Mouse (Mus musculus) neural tube, embryonic 13.5 days (tissue): Measurements from ENCODE around the gene Dmac2. TPM values are rescaled to one million over a fixed set of nuclear protein-coding genes. Genes with fewer than 3 reads are reported as not detected.

Source experiments
- ATAC-seq: fragments of 200-750 bp; cut with Nextera tagmentation; 2 replicates; pipeline ENCODE4 v1.8.0; 2017; ENCODE audit warnings: low read depth, mild to moderate bottlenecking, moderate TSS enrichment, moderate library complexity
- H3K27ac ChIP-seq: fragments of 300-500 bp; sonication (generic); replicated peaks from 2 replicates; pipeline ENCODE4 v1.5.1; 2015; ENCODE audit warnings: moderate library complexity, mild to moderate bottlenecking, inconsistent platforms
- H3K27me3 ChIP-seq: fragments of 300-500 bp; sonication (generic); 2 replicates; pipeline ENCODE4 v1.6.1; 2015; ENCODE audit warnings: mild to moderate bottlenecking, inconsistent platforms
- H3K36me3 ChIP-seq: fragments of 300-500 bp; sonication (generic); 2 replicates; pipeline ENCODE4 v1.6.1; 2015; ENCODE audit warnings: mild to moderate bottlenecking, inconsistent platforms
- H3K4me1 ChIP-seq: fragments of 300-500 bp; sonication (generic); replicated peaks from 2 replicates; pipeline ENCODE4 v1.6.1; 2015; ENCODE audit warnings: inconsistent platforms
- H3K4me2 ChIP-seq: fragments of 300-500 bp; sonication (generic); 2 replicates; pipeline ENCODE4 v1.6.1; 2015; ENCODE audit warnings: inconsistent platforms, mild to moderate bottlenecking, moderate library complexity
- H3K4me3 ChIP-seq: fragments of 300-500 bp; sonication (generic); 2 replicates; pipeline ENCODE4 v1.5.1; 2015; ENCODE audit warnings: mild to moderate bottlenecking, inconsistent platforms
- H3K9ac ChIP-seq: fragments of 300-500 bp; sonication (generic); 2 replicates; pipeline ENCODE4 v1.6.1; 2015; ENCODE audit warnings: moderate library complexity, mild to moderate bottlenecking, inconsistent platforms
- H3K9me3 ChIP-seq: fragments of 300-500 bp; sonication (generic); 2 replicates; pipeline ENCODE4 v1.6.1; 2016; ENCODE audit warnings: inconsistent platforms
- WGBS: fragments of 180-500 bp; shearing (Covaris S2); methylation state at CpG from one replicate; pipeline ENCODE4 v1.1.7; 2015; 5-methylcytosine and 5-hydroxymethylcytosine counted together
- polyA plus RNA-seq: library from polyadenylated mRNA; unstranded; fragments of >200 nt; fragmentation: Nextera tagmentation; extraction: Ambion mirVana; gene quantifications from 2 replicates; pipeline ENCODE4 v1.2.1, GENCODE M21; 2015

The Dmac2 gene
- polyA plus RNA-seq, 1 experiment from 2014 or later: 42.2 TPM

DNA sequence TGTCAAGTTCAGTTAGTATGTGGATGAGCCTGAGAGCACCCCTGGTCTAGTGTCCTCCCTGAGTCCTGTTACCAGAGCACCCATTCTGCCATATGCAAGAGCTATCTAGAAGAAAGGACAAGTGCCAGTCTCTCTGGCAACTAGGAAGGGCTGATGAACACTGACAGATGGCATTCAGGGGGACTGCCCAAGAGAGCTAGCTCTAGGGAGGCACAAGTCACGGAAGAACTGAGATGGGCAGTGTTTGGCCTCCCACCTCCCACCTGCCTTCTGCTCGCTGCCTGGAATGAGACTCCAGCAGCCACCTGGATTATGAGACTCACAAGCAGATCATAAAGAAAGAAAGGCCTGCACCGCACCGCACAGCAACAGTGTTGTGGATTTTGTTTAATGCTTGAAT lies 20.5 kb downstream of the Dmac2 start:
- no peak overlapping the region for H3K9ac ChIP-seq
- H3K4me2 ChIP-seq: no peak overlapping the region
- no peaks in the 10 kb centered on the region for H3K4me1 ChIP-seq
- H3K36me3 ChIP-seq: peaks cover 63% of the 10 kb centered on the region
- H3K4me3 ChIP-seq: no peak overlapping the region
- no peaks in the 10 kb centered on the region for H3K9me3 ChIP-seq
- H3K27me3 ChIP-seq: no peaks in the 10 kb centered on the region
- no peak overlapping the region for H3K27ac ChIP-seq
- no peak; the same call in 1 of the 2 replicates for ATAC-seq
- 87% methylated on average over 4 of the region's 4 CpGs for WGBS

DNA sequence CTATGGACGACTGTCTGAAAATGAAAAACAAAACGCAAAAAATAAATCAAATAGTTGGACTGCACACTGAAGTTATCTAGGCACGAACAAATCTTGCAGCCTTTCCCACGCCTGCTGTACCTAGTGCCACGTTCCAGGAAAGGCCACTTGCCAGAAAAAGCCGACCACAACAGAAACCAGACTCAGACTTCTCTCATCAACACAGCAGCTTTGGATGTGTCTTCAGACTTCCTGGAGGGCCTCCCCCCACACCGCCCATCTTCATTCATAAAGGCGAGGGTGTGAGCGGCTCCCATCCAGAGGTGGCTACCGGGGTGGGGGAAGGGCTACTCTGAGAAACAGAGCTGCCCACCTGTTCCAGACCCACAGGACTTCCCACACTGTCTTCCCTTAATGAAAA lies 24.9 kb downstream of the Dmac2 start:
- Histone ChIP-seq H3K9me3 (no peaks in the 10 kb centered on the region), H3K27ac (no peak overlapping the region), H3K36me3 (peaks cover 25% of the 10 kb centered on the region), H3K9ac (no peak overlapping the region), H3K4me1 (no peaks in the 10 kb centered on the region), H3K27me3 (no peaks in the 10 kb centered on the region), H3K4me2 (no peak overlapping the region), H3K4me3 (no peak overlapping the region)
- WGBS: 84% methylated on average over 10 of the region's 10 CpGs
- ATAC-seq: no peak

DNA sequence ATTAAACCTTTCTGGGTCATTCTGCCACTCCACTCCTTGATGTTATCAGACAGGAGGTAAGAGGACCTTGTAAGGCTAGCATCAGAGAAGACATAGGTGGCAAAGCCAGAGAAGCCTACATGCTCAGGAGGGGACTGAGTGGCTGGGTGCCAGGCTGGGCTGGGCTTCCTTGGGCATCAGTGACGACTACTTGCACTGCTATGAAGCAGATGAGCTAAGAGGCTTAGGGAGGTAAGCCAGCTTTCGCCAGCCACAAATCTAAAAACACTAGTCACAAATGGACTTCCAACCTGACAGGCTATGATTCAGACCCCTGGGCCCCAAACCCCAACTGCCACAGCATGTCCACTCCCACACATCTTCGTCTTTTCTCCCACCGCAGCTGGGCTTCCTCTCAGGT lies 25.4 kb downstream of the Dmac2 start:
- Histone ChIP-seq H3K9me3 (no peaks in the 10 kb centered on the region), H3K4me3 (no peak overlapping the region), H3K4me2 (no peak overlapping the region), H3K27ac (no peak overlapping the region), H3K36me3 (peaks cover 20% of the 10 kb centered on the region), H3K9ac (peak overlapping the region; percentile 13; the same call in 1 of the 2 replicates), H3K4me1 (no peaks in the 10 kb centered on the region), H3K27me3 (no peaks in the 10 kb centered on the region)
- 81% methylated on average over 4 of the region's 4 CpGs for WGBS
- no peak for ATAC-seq

DNA sequence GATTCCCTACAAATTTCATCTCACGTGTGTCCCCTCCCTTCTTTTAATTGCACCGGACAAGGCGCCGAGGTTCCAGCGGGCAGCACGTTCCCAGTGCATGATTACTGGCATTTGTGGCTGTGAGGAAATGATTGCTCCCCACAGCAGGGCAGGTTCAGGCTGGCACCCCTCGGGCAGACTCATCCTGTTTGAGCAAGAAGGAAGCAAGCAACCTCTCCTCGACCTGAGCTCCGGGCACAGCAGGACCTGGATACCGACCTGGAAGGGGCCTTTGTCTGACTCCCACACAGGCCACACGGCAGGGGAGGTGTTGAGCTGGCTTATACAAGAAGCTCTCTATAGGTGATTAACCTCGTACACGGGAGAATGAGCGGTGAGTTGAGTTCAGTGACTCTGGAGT lies 25.9 kb downstream of the Dmac2 start:
- Histone ChIP-seq H3K4me3 (no peak overlapping the region), H3K27me3 (no peaks in the 10 kb centered on the region), H3K9me3 (no peaks in the 10 kb centered on the region), H3K4me2 (no peak overlapping the region), H3K36me3 (peaks cover 15% of the 10 kb centered on the region), H3K27ac (no peak overlapping the region), H3K4me1 (no peaks in the 10 kb centered on the region), H3K9ac (0 out of 2 replicates have a peak overlapping the region, but pooled peaks have one; percentile 13)
- no peak for ATAC-seq
- 67% methylated on average over 14 of the region's 14 CpGs for WGBS

DNA sequence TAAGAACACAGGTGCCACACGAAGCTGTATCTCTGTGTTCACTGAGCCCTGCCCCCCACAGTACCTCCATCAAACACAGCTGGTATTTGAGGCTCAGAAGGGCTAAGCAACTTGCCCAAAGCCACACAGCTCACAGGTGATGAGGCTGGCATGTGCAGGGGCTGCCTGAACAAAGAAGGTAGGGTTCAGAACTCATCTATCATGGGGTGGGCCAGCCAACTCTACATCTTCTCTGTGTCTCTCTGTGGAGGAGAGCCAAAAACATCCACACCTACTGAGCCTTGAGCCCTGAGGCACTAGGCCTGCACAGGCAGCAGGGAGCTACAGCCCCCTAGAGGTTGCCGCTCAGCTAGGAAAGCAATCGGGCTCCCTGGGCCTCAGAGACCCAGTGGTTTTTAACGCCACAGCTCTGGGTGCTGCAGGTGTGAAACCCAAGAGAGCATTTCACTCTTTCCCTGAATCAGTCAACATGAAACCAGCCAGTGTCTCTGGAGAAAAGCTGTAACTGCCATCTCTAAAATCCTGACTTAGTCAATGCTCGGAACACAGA lies 28.4 kb downstream of the Dmac2 start:
- Histone ChIP-seq H3K4me2 (no peak overlapping the region), H3K27me3 (no peaks in the 10 kb centered on the region), H3K4me3 (no peak overlapping the region), H3K36me3 (0 out of 2 replicates have a peak, but pooled peaks cover 6% of the 10 kb centered on the region), H3K4me1 (no peaks in the 10 kb centered on the region), H3K27ac (no peak overlapping the region), H3K9me3 (no peaks in the 10 kb centered on the region), H3K9ac (no peak overlapping the region)
- ATAC-seq: no peak
- 56% methylated on average over 5 of the region's 5 CpGs for WGBS

DNA sequence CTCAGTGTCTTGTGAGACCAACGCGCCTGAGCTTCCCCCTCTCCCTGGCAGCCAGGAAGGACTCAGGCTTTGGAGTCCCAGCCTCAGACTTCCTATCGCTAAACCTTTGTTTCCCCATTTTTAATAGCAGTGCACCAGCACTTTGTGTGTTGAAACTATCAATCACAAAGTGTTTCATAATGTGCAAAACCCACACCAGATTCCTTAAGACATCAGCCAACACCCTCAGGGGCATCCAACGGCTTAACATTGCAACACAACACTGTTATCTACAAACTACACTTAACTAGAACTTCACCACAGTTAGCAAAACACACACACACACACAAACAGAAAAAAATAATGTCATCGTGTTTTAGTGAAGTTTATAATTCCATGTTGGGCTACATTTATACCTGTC lies 30.6 kb downstream of the Dmac2 start:
- no peak for ATAC-seq
- no peaks in the 10 kb centered on the region for H3K4me1 ChIP-seq
- H3K9me3 ChIP-seq: no peaks in the 10 kb centered on the region
- 0 out of 2 replicates have a peak, but pooled peaks cover 6% of the 10 kb centered on the region for H3K36me3 ChIP-seq
- no peak overlapping the region for H3K4me3 ChIP-seq
- no peak overlapping the region for H3K9ac ChIP-seq
- no peak overlapping the region for H3K4me2 ChIP-seq
- no peaks in the 10 kb centered on the region for H3K27me3 ChIP-seq
- H3K27ac ChIP-seq: no peak overlapping the region
- WGBS: 87% methylated on average over 5 of the region's 5 CpGs

DNA sequence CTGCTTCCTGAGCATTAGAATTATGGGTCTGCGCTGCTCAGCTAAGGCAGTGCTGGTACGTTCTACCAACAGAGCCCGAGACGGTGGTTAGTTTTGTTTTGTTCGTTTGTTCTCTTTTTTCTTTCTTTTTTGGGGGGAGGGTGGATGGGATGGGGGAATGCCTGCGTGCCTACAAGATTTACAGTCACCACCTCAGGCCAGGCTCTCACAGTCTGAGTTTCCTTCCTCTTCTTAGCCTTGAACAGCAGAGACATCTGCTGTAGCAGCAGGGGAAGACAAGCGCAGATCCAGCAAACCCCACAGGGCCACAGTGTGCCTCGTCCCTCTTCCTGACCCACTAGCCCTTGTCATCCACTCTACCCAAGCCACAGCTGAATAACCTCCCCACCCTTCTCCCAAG lies 32.1 kb downstream of the Dmac2 start:
- Histone ChIP-seq H3K4me3 (no peak overlapping the region), H3K9me3 (no peaks in the 10 kb centered on the region), H3K27me3 (no peaks in the 10 kb centered on the region)

DNA sequence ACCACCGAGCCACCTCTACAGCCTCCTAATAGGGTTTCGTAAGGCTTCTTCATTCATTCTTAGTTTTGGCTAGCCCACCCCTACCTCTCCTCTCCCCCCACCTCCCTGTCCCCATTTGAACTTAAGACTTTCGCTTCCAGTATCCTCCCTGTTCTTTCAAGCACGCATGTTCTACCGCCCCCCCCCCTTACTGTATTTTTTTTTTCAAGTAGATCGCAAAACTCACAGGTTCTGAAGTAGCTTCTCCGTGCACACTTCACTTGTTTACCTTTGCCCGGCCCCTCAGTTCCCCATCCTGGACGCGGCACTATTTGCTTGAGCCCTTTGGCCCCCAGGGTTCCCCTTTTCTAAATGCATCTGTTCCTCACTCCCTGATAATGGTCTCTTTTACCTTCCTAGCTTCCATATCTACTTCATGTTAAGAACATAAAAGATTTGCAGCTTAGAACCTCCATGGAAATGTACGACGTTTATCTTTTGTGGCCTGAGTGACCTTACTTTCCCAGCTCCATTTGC lies 33.1 kb downstream of the Dmac2 start:
- Histone ChIP-seq H3K27ac (no peak overlapping the region), H3K9ac (no peak overlapping the region), H3K9me3 (no peaks in the 10 kb centered on the region), H3K4me3 (no peak overlapping the region), H3K27me3 (no peaks in the 10 kb centered on the region), H3K36me3 (0 out of 2 replicates have a peak, but pooled peaks cover 6% of the 10 kb centered on the region), H3K4me1 (peaks cover 14% of the 10 kb centered on the region), H3K4me2 (no peak overlapping the region)
- ATAC-seq: no peak
- 91% methylated on average over 12 of the region's 12 CpGs for WGBS

More for the DNA sequence above, 32.1 kb downstream of the Dmac2 start:
- Histone ChIP-seq H3K9ac (no peak overlapping the region), H3K27ac (no peak overlapping the region), H3K4me1 (peaks cover 4% of the 10 kb centered on the region; the same call in 1 of the 2 replicates), H3K36me3 (0 out of 2 replicates have a peak, but pooled peaks cover 6% of the 10 kb centered on the region), H3K4me2 (no peak overlapping the region)
- WGBS: 82% methylated on average over 8 of the region's 8 CpGs
- no peak for ATAC-seq

DNA sequence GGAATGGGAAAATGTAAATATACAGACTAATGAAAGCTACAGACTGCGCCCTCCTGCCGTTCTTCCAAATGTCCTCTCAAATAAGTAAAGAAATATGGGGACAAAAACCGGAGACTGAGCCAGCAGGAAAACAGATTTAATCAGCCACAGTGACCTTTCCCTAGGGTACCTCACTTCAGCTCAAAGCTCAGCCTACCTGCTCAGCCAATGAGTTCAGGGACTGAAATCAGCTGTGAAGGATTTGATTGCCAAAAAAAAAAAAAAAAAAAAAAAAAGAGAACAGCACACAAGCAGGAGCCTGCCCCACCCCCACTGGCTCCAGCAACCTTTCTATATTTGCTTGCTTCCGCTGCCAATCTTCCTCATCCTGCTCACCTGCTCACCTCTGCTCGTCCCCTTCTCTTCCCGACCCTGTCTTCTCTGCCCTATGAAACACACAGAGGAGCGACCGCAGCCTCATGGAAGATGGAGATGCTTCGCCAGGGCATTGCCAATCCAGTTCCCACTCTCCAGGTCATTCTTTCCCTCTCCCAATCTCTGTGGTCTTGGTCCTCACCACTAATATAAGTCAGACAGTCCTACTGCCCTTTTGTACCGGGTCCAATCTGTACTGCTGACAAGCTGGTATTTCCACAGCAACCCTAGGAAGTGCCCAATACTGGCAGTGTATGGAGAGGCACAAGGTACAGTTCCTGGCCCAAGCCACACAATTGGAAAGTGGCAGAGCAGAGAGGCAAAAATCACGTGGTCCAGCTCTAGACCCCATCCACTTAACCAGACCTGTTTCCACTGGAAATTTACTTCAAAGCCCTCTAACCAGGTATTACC lies 36.6 kb downstream of the Dmac2 start:
- H3K4me3 ChIP-seq: no peak overlapping the region
- WGBS: 81% methylated on average over 11 of the region's 11 CpGs
- H3K27me3 ChIP-seq: no peaks in the 10 kb centered on the region
- no peak overlapping the region for H3K4me2 ChIP-seq
- ATAC-seq: no peak
- H3K4me1 ChIP-seq: peaks cover 36% of the 10 kb centered on the region
- no peak overlapping the region for H3K9ac ChIP-seq
- H3K36me3 ChIP-seq: 0 out of 2 replicates have a peak, but pooled peaks cover 6% of the 10 kb centered on the region
- H3K27ac ChIP-seq: no peak overlapping the region
- H3K9me3 ChIP-seq: no peaks in the 10 kb centered on the region

DNA sequence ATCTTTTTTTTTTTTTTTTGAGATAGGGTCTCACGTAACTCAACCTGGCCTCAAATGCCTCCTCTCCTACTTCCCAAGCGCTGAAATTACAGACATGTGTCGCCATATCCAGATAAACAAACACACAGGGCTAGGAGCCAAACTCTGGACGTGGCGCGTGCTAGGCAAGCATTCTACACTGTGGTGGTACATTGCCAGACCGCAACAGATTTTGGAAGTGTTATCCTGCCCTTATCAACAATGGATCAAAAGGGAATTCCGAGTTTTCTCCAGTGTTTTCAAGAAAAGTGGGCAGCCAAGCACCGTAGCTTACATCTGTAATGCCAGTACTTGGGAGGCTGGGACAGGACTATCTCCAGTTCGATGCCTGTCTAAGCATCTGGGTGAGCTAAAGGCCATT lies 38.6 kb downstream of the Dmac2 start:
- H3K36me3 ChIP-seq: peaks cover 4% of the 10 kb centered on the region
- H3K27me3 ChIP-seq: no peaks in the 10 kb centered on the region
- H3K27ac ChIP-seq: no peak overlapping the region
- no peak for ATAC-seq
- H3K4me1 ChIP-seq: peaks cover 36% of the 10 kb centered on the region
- 38% methylated on average over 10 of the region's 10 CpGs for WGBS
- H3K4me3 ChIP-seq: peak overlapping the region; percentile 58
- peak overlapping the region; percentile 93 for H3K4me2 ChIP-seq
- H3K9ac ChIP-seq: peak overlapping the region; percentile 72
- H3K9me3 ChIP-seq: no peaks in the 10 kb centered on the region

DNA sequence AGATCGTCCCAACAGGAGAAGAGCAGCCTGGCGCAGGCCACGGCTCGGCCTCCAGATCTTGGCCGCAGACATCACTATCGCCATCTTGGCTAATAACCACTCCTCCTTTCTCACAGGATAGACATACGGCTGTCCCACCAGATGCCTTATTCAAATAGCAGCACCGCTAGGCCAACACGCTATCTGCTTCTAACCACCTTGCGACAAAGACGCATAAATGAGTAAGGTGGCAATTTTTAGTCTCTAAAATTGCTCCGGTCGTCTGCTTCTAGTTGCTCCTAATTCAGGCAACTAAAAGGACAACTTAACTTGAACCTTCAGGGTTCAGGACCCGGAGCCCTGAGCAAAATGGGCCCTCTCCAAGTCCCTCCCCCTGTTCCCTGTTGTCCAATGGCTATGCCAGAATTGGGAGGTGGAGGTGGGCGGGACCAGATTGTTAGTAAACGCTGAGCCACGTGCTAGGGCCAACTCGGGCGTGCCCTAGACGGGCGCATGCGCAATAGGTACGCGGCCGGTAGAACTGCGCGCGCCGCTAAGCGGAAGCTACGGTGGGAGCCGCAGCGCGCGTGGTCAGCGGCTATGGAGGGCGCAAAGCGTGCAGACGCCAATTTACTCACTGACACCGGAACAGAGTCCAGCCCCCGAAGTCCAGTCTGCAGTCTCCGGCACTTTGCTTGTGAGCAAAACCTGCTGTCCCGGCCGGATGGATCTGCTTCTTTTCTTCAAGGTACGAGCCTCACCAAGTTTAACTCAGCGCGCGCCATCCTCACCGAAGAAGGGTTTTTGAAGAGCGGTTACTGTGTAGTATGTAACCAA lies 39.7 kb downstream of the Dmac2 start, which contains the start of the genes Bckdha and Exosc5:
Gene Bckdha, minus strand, starts transcription at position 325 of the 816 bp plus-strand sequence.
Gene Exosc5, plus strand, starts transcription at position 508 of the 816 bp plus-strand sequence.
- peak within 1 kb of the TSS; percentile 58 for H3K4me3 ChIP-seq
- H3K9ac ChIP-seq: peak within 1 kb of the TSS; percentile 73
- no peaks in the 10 kb centered on the region for H3K9me3 ChIP-seq
- H3K27ac ChIP-seq: peak within 1 kb of the TSS; percentile 69
- WGBS: under 1% methylated on average over 50 of the region's 50 CpGs
- peaks cover 11% of the 10 kb centered on the region for H3K36me3 ChIP-seq
- ATAC-seq: peak; percentile 99
- H3K27me3 ChIP-seq: no peaks in the 10 kb centered on the region
- H3K4me1 ChIP-seq: peaks cover 36% of the 10 kb centered on the region
- H3K4me2 ChIP-seq: peak within 1 kb of the TSS; percentile 93
